Mouse (Mus musculus): Measurements from ENCODE around the gene Olfr850. TPM values are rescaled to one million over a fixed set of nuclear protein-coding genes. Genes with fewer than 3 reads are reported as not detected.

Gene Olfr850
- total RNA-seq (2023), result not detected

DNA sequence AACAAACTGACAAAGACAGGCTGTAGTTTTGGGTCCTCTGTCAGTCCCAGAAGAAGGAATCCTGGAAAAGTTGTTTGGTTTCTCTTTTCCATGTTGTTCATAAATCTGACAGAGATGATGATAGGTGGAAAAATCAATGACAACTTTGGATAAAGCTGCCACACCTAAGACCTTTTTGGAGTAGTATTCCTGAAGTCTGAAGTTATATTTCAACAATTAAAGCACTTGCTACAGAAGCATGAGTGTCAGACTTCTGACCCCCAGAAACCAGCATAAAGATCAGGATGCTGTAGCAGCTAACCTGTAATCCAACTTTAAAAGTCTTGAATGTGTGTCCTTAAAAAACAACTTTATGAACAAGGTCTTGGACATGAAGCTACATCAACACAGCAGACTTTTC, at the start of gene Olfr850:
Olfr850 (minus strand) TSS at position 101 of the 400 bp plus-strand sequence.

GRCm38 (mm10) chr9:19492995-19493394, 14.9 kb upstream of the Olfr850 start, which contains the start of gene Olfr851:
Gene Olfr851 (plus strand): TSS chr9:19493295.

GRCm38 (mm10) chr9:19439966-19440365, 38.1 kb downstream of the Olfr850 start, which contains the start of gene Olfr849:
Gene Olfr849 (plus strand): TSS chr9:19440266.

Other genes with a start within 250 kb of the Olfr850 start
- not detected for gene Olfr843, start 226.3 kb downstream of the Olfr850 start, total RNA-seq (2023)
- not detected for gene Olfr844, start 161.9 kb downstream of the Olfr850 start, total RNA-seq (2023)
- gene Olfr845, start 141.8 kb downstream of the Olfr850 start, total RNA-seq (2023), result not detected
- gene Olfr846, start 114.2 kb downstream of the Olfr850 start, total RNA-seq (2023), result not detected
- not detected for gene Olfr847, start 99.6 kb downstream of the Olfr850 start, total RNA-seq (2023)
- not detected for gene Olfr849, start 38.0 kb downstream of the Olfr850 start, total RNA-seq (2023)
- gene Olfr851, start 15.0 kb upstream of the Olfr850 start, total RNA-seq (2023), result not detected
- not detected for gene Olfr853, start 62.8 kb upstream of the Olfr850 start, total RNA-seq (2023)
- not detected for gene Olfr854, start 89.1 kb upstream of the Olfr850 start, total RNA-seq (2023)
- not detected for gene Olfr855, start 104.4 kb upstream of the Olfr850 start, total RNA-seq (2023)
- 10 to 100 TPM; 37.2 to 40.6 TPM for gene Zfp317, start 143.9 kb upstream of the Olfr850 start, total RNA-seq (2023)
- not detected for gene Olfr857, start 231.2 kb upstream of the Olfr850 start, total RNA-seq (2023)